Mouse (Mus musculus): Measurements from ENCODE around the gene Gm13030. TPM values are rescaled to one million over a fixed set of nuclear protein-coding genes. Genes with fewer than 3 reads are reported as not detected.

The Gm13030 gene
- polyA plus RNA-seq (2015; fragmentation: Nextera tagmentation; extraction: Ambion mirVana): not detected in 2 replicates

GRCm38 (mm10) chr4:138873864-138874263 is at the start of gene Gm13030:
Gene Gm13030 (minus strand): TSS chr4:138873964.
- Histone ChIP-seq H3K4me3 (ENCODE audit: low read depth, low read length) (no peak within 1 kb of the TSS), H3K27me3 (ENCODE audit: control insufficient read depth, insufficient read depth, low read depth, low read length) (no peaks in the 10 kb centered on the region), H3K27ac (ENCODE audit: low read length) (no peak within 1 kb of the TSS), H3K4me1 (ENCODE audit: control insufficient read depth, low read depth, low read length) (no peaks in the 10 kb centered on the region), H3K9ac (ENCODE audit: low read depth, low read length) (no peak within 1 kb of the TSS), H3K36me3 (ENCODE audit: control insufficient read depth, insufficient read depth) (no peaks in the 10 kb centered on the region), H3K9me3 (replicated peaks; ENCODE audit: control insufficient read depth, low read length) (no peaks in the 10 kb centered on the region), H3K4me2 (ENCODE audit: low read depth, low read length) (no peak within 1 kb of the TSS)
- 56% methylated on average over 6 of the region's 6 CpGs for WGBS (ENCODE audit: insufficient replicate concordance)
- ATAC-seq (ENCODE audit: low read depth): no peak

DNA sequence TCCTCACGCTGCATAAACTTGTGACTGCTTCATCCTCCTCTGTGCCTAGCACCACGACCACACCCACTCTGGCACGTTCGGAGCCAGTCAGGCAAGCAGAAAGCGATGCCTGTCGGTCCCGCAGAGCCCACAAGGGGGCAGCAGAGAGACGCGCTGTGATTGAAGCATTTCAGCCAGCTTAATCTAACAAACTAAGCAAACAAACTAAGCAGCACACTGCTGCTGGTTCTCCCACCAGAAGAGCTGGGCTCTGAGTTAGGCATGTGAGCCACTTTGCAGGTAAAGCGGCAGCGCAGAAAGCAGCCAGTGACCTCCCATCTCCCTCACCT is 48.3 kb upstream of the Gm13030 start:
- ATAC-seq (ENCODE audit: low read depth): peak; percentile 51; the same call in 1 of the 2 replicates
- Histone ChIP-seq H3K36me3 (ENCODE audit: control insufficient read depth, insufficient read depth) (no peaks in the 10 kb centered on the region), H3K27ac (ENCODE audit: low read length) (no peak overlapping the region), H3K4me1 (ENCODE audit: control insufficient read depth, low read depth, low read length) (no peaks in the 10 kb centered on the region; the same call in 1 of the 2 replicates), H3K9ac (ENCODE audit: low read depth, low read length) (no peak overlapping the region), H3K4me2 (ENCODE audit: low read depth, low read length) (no peak overlapping the region), H3K9me3 (replicated peaks; ENCODE audit: control insufficient read depth, low read length) (no peaks in the 10 kb centered on the region; the same call in 1 of the 2 replicates), H3K4me3 (ENCODE audit: low read depth, low read length) (no peak overlapping the region), H3K27me3 (ENCODE audit: control insufficient read depth, insufficient read depth, low read depth, low read length) (no peaks in the 10 kb centered on the region)
- 3% methylated on average over 11 of the region's 11 CpGs for WGBS (ENCODE audit: insufficient replicate concordance)

DNA sequence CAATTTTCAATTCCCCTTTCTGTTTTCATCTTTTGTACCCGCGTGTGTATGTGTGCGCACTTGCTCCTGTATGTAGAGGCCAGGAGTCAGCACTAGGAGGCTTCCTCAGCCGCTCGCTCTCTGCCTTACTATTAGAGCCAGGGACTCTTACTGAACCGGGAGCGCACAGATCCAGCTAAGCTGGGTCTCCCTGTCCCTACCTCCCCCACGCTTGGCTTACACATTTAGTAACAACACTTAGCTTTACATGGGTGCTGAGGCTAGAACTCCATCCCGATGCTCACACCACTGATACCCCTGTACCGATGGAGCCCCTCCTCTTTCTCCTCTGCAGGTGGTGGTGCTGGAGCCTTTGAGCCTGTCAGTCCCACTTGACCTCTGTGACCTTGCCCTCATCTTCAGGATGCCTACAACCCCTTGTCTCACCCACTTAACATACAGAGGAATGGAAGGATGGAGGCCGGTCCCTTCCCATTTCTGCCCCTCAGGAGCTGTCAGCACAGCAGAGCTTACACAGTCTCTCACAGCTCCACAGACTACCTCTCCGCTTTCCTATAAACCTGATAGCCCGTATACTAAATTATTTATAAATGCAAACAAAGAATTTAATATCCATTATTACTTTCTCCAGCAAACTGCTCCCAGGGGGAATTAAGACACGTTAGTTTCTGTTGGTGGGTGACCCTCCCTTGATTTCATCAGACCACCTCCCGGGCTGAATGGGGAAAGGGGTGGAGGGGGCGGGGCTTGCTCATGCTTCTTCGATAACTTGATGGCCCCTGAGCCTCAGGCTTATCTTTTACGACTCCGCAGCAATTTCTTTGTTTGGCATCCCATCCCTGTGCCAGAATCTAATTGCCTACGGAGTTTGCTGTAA is 47.7 kb upstream of the Gm13030 start:
- no peaks in the 10 kb centered on the region; the same call in 1 of the 2 replicates for H3K4me1 ChIP-seq (ENCODE audit: control insufficient read depth, low read depth, low read length)
- H3K4me3 ChIP-seq (ENCODE audit: low read depth, low read length): no peak overlapping the region
- no peak overlapping the region for H3K4me2 ChIP-seq (ENCODE audit: low read depth, low read length)
- H3K36me3 ChIP-seq (ENCODE audit: control insufficient read depth, insufficient read depth): no peaks in the 10 kb centered on the region
- no peak overlapping the region for H3K27ac ChIP-seq (ENCODE audit: low read length)
- 39% methylated on average over 20 of the region's 20 CpGs for WGBS (ENCODE audit: insufficient replicate concordance)
- no peak overlapping the region for H3K9ac ChIP-seq (ENCODE audit: low read depth, low read length)
- H3K9me3 ChIP-seq (replicated peaks; ENCODE audit: control insufficient read depth, low read length): no peaks in the 10 kb centered on the region; the same call in 1 of the 2 replicates
- ATAC-seq (ENCODE audit: low read depth): no peak
- H3K27me3 ChIP-seq (ENCODE audit: control insufficient read depth, insufficient read depth, low read depth, low read length): no peaks in the 10 kb centered on the region

DNA sequence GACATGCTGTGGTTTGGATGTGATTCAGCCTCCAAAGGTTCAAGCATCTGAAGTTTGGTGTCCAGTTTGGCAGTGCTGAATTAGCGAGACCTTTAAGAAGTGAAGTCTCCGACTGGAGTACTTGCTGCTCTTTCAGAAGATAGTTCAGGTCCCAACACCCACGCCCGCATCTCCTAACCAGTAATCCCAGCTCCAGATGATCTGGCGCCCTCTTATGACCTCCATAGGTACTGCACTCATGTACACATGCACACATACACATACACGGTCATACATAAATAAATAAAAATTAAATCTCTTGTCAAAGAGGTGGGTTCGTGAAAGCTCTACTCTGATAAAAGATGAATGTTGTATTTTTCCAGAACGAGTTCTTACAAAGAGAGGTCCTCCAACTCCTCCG is 43.5 kb upstream of the Gm13030 start:
- no peaks in the 10 kb centered on the region for H3K36me3 ChIP-seq (ENCODE audit: control insufficient read depth, insufficient read depth)
- WGBS (ENCODE audit: insufficient replicate concordance): 61% methylated on average over 9 of the region's 9 CpGs
- no peak for ATAC-seq (ENCODE audit: low read depth)

GRCm38 (mm10) chr4:138913797-138914196 is 40.0 kb upstream of the Gm13030 start, which contains the start of gene Otud3:
Gene Otud3 (minus strand): TSS chr4:138913945.
- no peak within 1 kb of the TSS for H3K27ac ChIP-seq (ENCODE audit: low read length)
- ATAC-seq (ENCODE audit: low read depth): peak; percentile 90
- WGBS (ENCODE audit: insufficient replicate concordance): under 1% methylated on average over 39 of the region's 39 CpGs

More for the DNA sequence above, 43.5 kb upstream of the Gm13030 start:
- Histone ChIP-seq H3K4me1 (ENCODE audit: control insufficient read depth, low read depth, low read length) (peaks cover 6% of the 10 kb centered on the region), H3K27ac (ENCODE audit: low read length) (no peak overlapping the region), H3K9me3 (replicated peaks; ENCODE audit: control insufficient read depth, low read length) (no peaks in the 10 kb centered on the region; the same call in 1 of the 2 replicates), H3K9ac (ENCODE audit: low read depth, low read length) (no peak overlapping the region), H3K4me3 (ENCODE audit: low read depth, low read length) (no peak overlapping the region), H3K4me2 (ENCODE audit: low read depth, low read length) (no peak overlapping the region), H3K27me3 (ENCODE audit: control insufficient read depth, insufficient read depth, low read depth, low read length) (no peaks in the 10 kb centered on the region)

DNA sequence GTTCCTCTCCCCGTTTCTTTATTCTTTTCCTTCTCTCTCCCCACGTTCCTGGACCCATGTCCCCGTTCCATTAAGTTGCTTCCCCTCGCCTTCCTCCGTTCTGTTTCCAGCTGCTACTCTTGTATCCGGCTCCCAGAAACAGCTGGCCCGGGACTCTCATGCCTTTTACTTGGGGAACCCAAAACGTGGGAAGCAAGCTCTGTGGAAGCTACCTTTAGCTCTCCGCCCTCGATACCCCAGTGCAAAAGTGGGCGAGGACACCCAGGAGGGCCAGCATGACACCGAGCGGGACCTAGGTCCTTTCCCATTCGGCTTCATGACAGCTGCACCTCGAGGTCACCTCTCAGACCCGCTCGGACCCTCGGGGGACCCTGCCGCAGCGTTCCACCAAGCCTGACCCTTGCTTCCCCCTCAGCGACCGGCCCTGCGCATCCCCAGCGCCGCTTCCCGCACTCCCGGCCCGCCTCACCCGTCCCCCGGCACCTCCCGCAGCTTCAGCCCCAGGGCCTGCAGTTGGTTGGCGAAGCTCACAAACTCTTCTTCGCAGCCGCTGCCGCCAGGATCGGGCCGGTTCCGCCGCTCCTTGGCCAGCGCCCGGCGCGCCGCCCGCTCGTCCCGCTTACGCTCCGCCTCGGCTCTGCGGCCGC is 39.5 kb upstream of the Gm13030 start:
- ATAC-seq (ENCODE audit: low read depth): peak; percentile 28
- Histone ChIP-seq H3K27me3 (ENCODE audit: control insufficient read depth, insufficient read depth, low read depth, low read length) (no peaks in the 10 kb centered on the region), H3K9ac (ENCODE audit: low read depth, low read length) (peak overlapping the region; percentile 80), H3K9me3 (replicated peaks; ENCODE audit: control insufficient read depth, low read length) (no peaks in the 10 kb centered on the region; the same call in 1 of the 2 replicates), H3K4me2 (ENCODE audit: low read depth, low read length) (peak overlapping the region; percentile 97), H3K27ac (ENCODE audit: low read length) (no peak overlapping the region), H3K4me3 (ENCODE audit: low read depth, low read length) (peak overlapping the region; percentile 79), H3K4me1 (ENCODE audit: control insufficient read depth, low read depth, low read length) (peaks cover 6% of the 10 kb centered on the region), H3K36me3 (ENCODE audit: control insufficient read depth, insufficient read depth) (no peaks in the 10 kb centered on the region)
- under 1% methylated on average over 51 of the region's 52 CpGs for WGBS (ENCODE audit: insufficient replicate concordance)

More at GRCm38 (mm10) chr4:138913797-138914196, 40.0 kb upstream of the Gm13030 start, which contains the start of gene Otud3:
- peak within 1 kb of the TSS; percentile 97 for H3K4me2 ChIP-seq (ENCODE audit: low read depth, low read length)
- no peaks in the 10 kb centered on the region; the same call in 1 of the 2 replicates for H3K9me3 ChIP-seq (replicated peaks; ENCODE audit: control insufficient read depth, low read length)
- H3K27me3 ChIP-seq (ENCODE audit: control insufficient read depth, insufficient read depth, low read depth, low read length): no peaks in the 10 kb centered on the region
- peaks cover 6% of the 10 kb centered on the region for H3K4me1 ChIP-seq (ENCODE audit: control insufficient read depth, low read depth, low read length)
- H3K36me3 ChIP-seq (ENCODE audit: control insufficient read depth, insufficient read depth): no peaks in the 10 kb centered on the region
- H3K9ac ChIP-seq (ENCODE audit: low read depth, low read length): peak within 1 kb of the TSS; percentile 80
- peak within 1 kb of the TSS; percentile 79 for H3K4me3 ChIP-seq (ENCODE audit: low read depth, low read length)

DNA sequence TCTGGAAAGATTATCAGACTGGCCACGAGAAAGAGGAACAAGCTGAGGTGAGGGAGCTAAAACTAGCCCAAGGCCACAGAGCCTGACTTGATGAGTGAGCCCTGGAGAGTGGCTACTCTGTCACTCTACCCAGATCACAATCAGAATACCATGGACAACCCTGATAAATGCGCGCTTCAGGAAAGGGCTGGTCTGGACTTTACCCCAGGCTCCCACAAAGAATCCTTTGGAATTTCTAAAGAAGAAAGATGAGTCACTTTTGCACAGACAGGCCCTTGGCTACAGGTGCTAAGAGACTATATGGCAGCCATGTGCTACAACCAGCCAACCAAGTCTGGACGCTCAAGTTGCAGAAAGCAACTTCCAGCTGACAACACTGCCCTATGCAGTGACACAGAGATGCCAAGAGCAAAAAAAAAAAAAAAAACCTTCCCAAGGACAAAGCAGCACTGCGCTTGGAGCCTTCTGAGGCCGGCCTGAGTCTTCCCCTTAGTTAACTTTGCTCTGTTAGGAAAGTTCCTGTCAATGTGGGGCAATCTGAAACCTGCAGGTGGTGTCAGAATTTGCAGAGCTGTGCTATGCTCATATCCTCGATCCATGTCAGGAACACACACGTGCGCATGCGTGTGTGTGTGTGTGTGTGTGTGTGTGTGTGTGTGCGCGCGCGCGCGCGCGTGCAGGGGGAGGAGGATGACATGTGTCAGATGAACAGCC is 32.0 kb upstream of the Gm13030 start:
- no peak for ATAC-seq (ENCODE audit: low read depth)
- no peaks in the 10 kb centered on the region for H3K4me1 ChIP-seq (ENCODE audit: control insufficient read depth, low read depth, low read length)
- no peak overlapping the region for H3K4me2 ChIP-seq (ENCODE audit: low read depth, low read length)
- H3K27ac ChIP-seq (ENCODE audit: low read length): no peak overlapping the region
- no peaks in the 10 kb centered on the region for H3K9me3 ChIP-seq (replicated peaks; ENCODE audit: control insufficient read depth, low read length)
- H3K9ac ChIP-seq (ENCODE audit: low read depth, low read length): no peak overlapping the region
- no peaks in the 10 kb centered on the region for H3K36me3 ChIP-seq (ENCODE audit: control insufficient read depth, insufficient read depth)
- WGBS (ENCODE audit: insufficient replicate concordance): 82% methylated on average over 18 of the region's 18 CpGs
- no peak overlapping the region for H3K4me3 ChIP-seq (ENCODE audit: low read depth, low read length)
- H3K27me3 ChIP-seq (ENCODE audit: control insufficient read depth, insufficient read depth, low read depth, low read length): no peaks in the 10 kb centered on the region

- no peak for ATAC-seq (ENCODE audit: low read depth)
- Histone ChIP-seq H3K4me2 (ENCODE audit: low read depth, low read length) (no peak overlapping the region), H3K9ac (ENCODE audit: low read depth, low read length) (no peak overlapping the region), H3K27me3 (ENCODE audit: control insufficient read depth, insufficient read depth, low read depth, low read length) (no peaks in the 10 kb centered on the region), H3K9me3 (replicated peaks; ENCODE audit: control insufficient read depth, low read length) (no peaks in the 10 kb centered on the region), H3K27ac (ENCODE audit: low read length) (no peak overlapping the region), H3K4me3 (ENCODE audit: low read depth, low read length) (no peak overlapping the region), H3K36me3 (ENCODE audit: control insufficient read depth, insufficient read depth) (peaks cover 3% of the 10 kb centered on the region; the same call in 1 of the 2 replicates), H3K4me1 (ENCODE audit: control insufficient read depth, low read depth, low read length) (no peaks in the 10 kb centered on the region)
- 69% methylated on average over 7 of the region's 7 CpGs for WGBS (ENCODE audit: insufficient replicate concordance)
These were observed 25.6 kb upstream of the Gm13030 start for GRCm38 (mm10) chr4:138899361-138899760.
